Mouse (Mus musculus) intestine, postnatal 0 days (tissue): ENCODE measurements at regions not wholly inside any gene's neighbourhood (a gene's known extent, or its start where the extent isn't known, plus 50 kb on each side); places are given as distances from the start of the nearest gene placed in this dataset.

Experiments
- ATAC-seq: fragments of 200-750 bp; cut with Nextera tagmentation; 2 replicates; pipeline ENCODE4 v1.8.0; 2017; ENCODE audit warnings: mild to moderate bottlenecking, moderate TSS enrichment, moderate library complexity
- H3K27ac ChIP-seq: fragments of 300-500 bp; sonication (generic); 2 replicates; pipeline ENCODE4 v1.5.1; 2014; ENCODE audit warnings: mild to moderate bottlenecking, low read depth, low read length, moderate library complexity
- H3K27me3 ChIP-seq: fragments of 300-500 bp; sonication (generic); replicated peaks from 2 replicates; pipeline ENCODE4 v1.6.1; 2014; ENCODE audit warnings: low read length, mixed read lengths; ENCODE audit not compliant: control insufficient read depth, insufficient read depth
- H3K36me3 ChIP-seq: fragments of 300-500 bp; sonication (generic); 2 replicates; pipeline ENCODE4 v1.6.1; 2014; ENCODE audit warnings: mild to moderate bottlenecking, moderate library complexity; ENCODE audit not compliant: control insufficient read depth, insufficient read depth
- H3K4me1 ChIP-seq: fragments of 300-500 bp; sonication (generic); replicated peaks from 2 replicates; pipeline ENCODE4 v1.6.1; 2014; ENCODE audit warnings: antibody characterized with exemption, low read length, mixed read lengths; ENCODE audit not compliant: control insufficient read depth, insufficient read depth
- H3K4me2 ChIP-seq: fragments of 300-500 bp; sonication (generic); replicated peaks from 2 replicates; pipeline ENCODE4 v1.6.1; 2014; ENCODE audit warnings: low read depth, mild to moderate bottlenecking, moderate library complexity
- H3K4me3 ChIP-seq: fragments of 300-500 bp; sonication (generic); 2 replicates; pipeline ENCODE4 v1.5.1; 2014; ENCODE audit warnings: low read depth, low read length
- H3K9ac ChIP-seq: fragments of 300-500 bp; sonication (generic); 2 replicates; pipeline ENCODE4 v1.6.1; 2014; ENCODE audit warnings: mild to moderate bottlenecking, low read depth, low read length
- H3K9me3 ChIP-seq: fragments of 300-500 bp; sonication (generic); 2 replicates; pipeline ENCODE4 v1.6.1; 2016; ENCODE audit warnings: mixed run types; ENCODE audit not compliant: control insufficient read depth
- CTCF ChIP-seq: sonication (generic); IDR thresholded peaks from 2 replicates; pipeline ENCODE4 v1.5.1; 2016; ENCODE audit warnings: low read depth, mild to moderate bottlenecking, control low read depth, antibody characterized with exemption, moderate library complexity
- WGBS: fragments of 180-500 bp; shearing (Covaris S2); extraction: QIAGEN DNeasy Blood & Tissue Kit; methylation state at CpG from one replicate; pipeline ENCODE4 v1.1.7; 2014; 5-methylcytosine and 5-hydroxymethylcytosine counted together

DNA sequence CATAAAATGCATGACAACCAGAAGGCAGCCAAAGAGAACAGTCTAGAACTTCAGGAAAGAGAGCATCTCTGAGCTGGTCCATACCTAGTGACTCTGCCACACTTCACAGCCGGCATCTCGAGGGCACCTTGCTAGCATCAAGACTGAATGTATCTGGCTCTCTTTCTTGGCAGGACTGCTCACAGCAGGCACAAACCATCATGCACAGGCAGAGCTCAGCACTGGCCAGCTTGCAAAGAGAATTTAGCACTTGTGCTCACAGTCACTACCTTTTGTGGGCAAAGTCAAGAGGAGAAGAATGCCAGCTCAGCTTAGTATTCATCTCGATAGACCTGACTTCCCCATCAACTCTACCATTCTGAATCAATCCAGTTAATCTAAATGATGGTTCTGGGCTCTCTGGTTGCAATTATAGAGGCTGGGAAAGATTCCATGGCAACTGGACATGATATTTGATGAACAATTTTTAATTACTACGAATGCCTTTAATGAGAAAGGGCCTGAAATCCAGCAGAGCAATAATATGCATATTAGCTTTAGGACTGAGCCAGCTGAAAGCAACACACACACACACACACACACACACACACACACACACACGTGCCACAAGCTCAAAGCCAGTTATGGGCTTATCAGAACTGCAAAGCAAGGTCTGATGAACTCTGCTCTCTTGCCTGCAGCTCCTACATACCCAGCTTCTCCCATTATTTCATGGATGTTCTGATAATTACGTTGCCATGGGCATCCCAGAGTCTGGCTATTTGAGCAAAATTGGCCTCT, 686.0 kb downstream of the Pdcd6ip start:
- no peak overlapping the region for H3K9ac ChIP-seq

DNA sequence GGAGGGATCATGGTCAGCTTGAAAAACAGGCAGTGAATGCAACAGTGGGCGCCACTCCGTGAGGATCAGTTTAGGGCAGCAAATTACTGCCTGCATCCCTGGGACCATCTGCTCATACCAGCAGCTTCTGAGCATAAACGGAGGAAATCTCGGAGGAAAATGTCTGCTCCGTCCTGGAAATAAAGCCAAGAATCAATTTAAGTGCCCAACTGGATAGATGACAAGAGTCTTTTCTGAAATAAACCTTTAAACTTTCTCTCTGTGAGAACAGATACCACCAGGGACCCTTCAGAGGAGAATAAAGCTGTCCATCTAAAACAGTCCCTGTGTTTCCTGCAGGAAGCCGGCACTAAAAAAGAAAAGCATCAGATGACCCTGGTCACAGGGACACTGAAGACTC, 688.5 kb downstream of the Pdcd6ip start:
- Histone ChIP-seq H3K9ac (no peak overlapping the region), H3K27me3 (no peaks in the 10 kb centered on the region), H3K9me3 (no peaks in the 10 kb centered on the region), H3K36me3 (no peaks in the 10 kb centered on the region), H3K4me3 (no peak overlapping the region), H3K4me1 (no peaks in the 10 kb centered on the region), H3K4me2 (no peak overlapping the region), H3K27ac (no peak overlapping the region)
- TF ChIP-seq CTCF = no peak
- ATAC-seq = no peak
- 67% methylated on average over 6 of the region's 6 CpGs for WGBS

More for the DNA sequence above, 686.0 kb downstream of the Pdcd6ip start:
- Histone ChIP-seq H3K4me1 (no peaks in the 10 kb centered on the region), H3K27me3 (no peaks in the 10 kb centered on the region), H3K36me3 (no peaks in the 10 kb centered on the region), H3K9me3 (no peaks in the 10 kb centered on the region), H3K4me2 (no peak overlapping the region), H3K4me3 (no peak overlapping the region), H3K27ac (no peak overlapping the region)
- WGBS = 72% methylated on average over 6 of the region's 6 CpGs
- ATAC-seq = no peak
- TF ChIP-seq CTCF = no peak

DNA sequence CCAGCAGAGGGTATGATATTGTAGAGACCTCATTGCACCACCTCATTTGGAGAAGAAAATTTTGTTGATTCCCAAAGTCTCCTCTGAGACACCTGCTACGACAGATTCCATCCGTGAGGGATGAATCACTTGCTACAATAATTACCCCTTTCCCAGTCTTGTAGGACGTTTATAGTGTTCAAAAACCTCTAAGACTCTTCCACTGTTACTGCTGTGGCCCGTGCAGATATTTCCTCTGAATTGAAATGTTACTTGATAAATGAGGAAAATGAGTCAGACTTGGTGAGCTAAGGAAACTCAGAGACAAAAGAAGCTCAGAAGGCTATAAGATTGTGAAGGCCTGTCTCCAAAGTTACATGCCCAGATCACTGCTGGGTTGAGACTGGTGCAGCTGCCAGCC, 700.0 kb downstream of the Pdcd6ip start:
- Histone ChIP-seq H3K4me2 (no peak overlapping the region), H3K27ac (no peak overlapping the region), H3K4me1 (no peaks in the 10 kb centered on the region), H3K36me3 (no peaks in the 10 kb centered on the region), H3K27me3 (no peaks in the 10 kb centered on the region), H3K9me3 (no peaks in the 10 kb centered on the region), H3K4me3 (no peak overlapping the region), H3K9ac (no peak overlapping the region)
- 75% methylated on average over 4 of the region's 4 CpGs for WGBS
- TF ChIP-seq CTCF = no peak
- ATAC-seq = no peak

DNA sequence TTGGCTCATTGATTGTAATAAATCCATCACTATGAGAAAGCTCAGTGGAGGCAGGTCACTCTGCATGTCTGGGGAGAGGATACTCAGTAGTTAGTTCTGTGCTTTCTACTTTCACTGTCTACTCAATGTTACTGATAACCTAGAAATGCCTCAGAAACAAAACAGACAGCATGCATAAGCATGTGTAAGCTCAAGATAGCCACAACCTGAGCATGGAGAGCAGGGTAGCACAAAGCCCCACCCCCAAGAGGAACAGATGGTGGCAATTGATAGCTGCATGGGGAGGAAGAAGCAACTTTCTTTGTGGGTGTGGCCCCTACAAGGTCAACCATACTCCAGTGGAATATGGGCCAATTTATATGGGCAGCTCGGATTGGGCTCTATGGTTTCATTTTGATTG, 711.9 kb downstream of the Pdcd6ip start:
- no peak for ATAC-seq
- H3K9me3 ChIP-seq = no peaks in the 10 kb centered on the region
- no peak overlapping the region for H3K4me2 ChIP-seq
- H3K4me1 ChIP-seq = no peaks in the 10 kb centered on the region
- H3K27me3 ChIP-seq = no peaks in the 10 kb centered on the region
- no peaks in the 10 kb centered on the region for H3K36me3 ChIP-seq
- TF ChIP-seq CTCF = no peak
- H3K27ac ChIP-seq = no peak overlapping the region
- WGBS = 69% methylated on average over 1 of the region's 1 CpGs
- H3K9ac ChIP-seq = no peak overlapping the region
- no peak overlapping the region for H3K4me3 ChIP-seq

DNA sequence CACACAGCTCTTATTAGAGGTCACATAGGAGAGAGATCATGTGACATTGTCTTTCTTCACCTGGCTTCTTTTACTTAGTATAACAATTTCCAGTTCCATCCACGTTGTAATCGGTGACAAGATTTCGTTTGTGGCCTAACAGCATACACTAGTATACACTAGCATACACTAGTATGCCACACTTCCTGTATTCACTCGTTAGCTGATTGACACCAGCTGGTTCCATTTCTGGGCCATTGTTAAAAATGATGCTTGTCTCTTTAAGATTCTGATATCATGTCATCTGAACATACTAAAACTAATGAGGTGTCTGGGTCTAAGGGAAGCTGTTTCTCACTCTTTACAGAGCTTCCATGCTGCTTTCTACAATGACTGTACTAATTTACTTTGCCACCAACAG, 713.3 kb downstream of the Pdcd6ip start:
- Histone ChIP-seq H3K4me1 (no peaks in the 10 kb centered on the region), H3K27me3 (no peaks in the 10 kb centered on the region), H3K4me3 (no peak overlapping the region), H3K4me2 (no peak overlapping the region), H3K27ac (no peak overlapping the region), H3K9me3 (no peaks in the 10 kb centered on the region), H3K9ac (no peak overlapping the region), H3K36me3 (no peaks in the 10 kb centered on the region)
- no peak for ATAC-seq
- no peak for TF ChIP-seq CTCF
- 79% methylated on average over 4 of the region's 4 CpGs for WGBS

DNA sequence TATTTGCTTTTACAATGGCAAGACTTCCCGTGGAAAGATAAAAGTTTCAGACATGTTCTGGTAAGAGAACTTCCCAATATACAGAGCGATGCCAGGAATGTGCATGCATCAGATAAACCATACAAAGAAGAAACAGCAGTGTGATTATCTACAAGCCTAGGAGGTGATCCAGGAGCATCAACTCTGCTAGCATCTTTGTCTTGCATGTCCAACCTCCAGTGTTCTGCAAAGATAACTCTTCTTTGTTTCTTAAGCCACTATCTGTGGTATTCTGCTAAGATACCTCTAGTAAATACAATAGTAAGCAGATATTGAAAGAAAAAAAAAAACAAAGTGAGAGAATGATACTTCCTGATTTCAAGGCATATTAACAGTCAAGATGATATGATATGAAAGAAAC, 714.4 kb downstream of the Pdcd6ip start:
- ATAC-seq = no peak
- H3K36me3 ChIP-seq = no peaks in the 10 kb centered on the region

More for the DNA sequence above, 714.4 kb downstream of the Pdcd6ip start:
- no peak overlapping the region for H3K27ac ChIP-seq
- whole genome bisulfite sequencing = 68% methylated on average over 2 of the region's 2 CpGs
- H3K4me2 ChIP-seq = no peak overlapping the region
- H3K9me3 ChIP-seq = no peaks in the 10 kb centered on the region
- H3K27me3 ChIP-seq = no peaks in the 10 kb centered on the region
- no peaks in the 10 kb centered on the region for H3K4me1 ChIP-seq
- no peak for TF ChIP-seq CTCF
- no peak overlapping the region for H3K4me3 ChIP-seq
- H3K9ac ChIP-seq = no peak overlapping the region
